Mouse (Mus musculus) ovary, postnatal 10 days (tissue): ENCODE measurements around the gene Poln.

Experiments used
- DNase-seq: peaks from one replicate; pipeline ENCODE4 v3.0.0; 2022; ENCODE audit warnings: low spot score

Poln gene

DNA sequence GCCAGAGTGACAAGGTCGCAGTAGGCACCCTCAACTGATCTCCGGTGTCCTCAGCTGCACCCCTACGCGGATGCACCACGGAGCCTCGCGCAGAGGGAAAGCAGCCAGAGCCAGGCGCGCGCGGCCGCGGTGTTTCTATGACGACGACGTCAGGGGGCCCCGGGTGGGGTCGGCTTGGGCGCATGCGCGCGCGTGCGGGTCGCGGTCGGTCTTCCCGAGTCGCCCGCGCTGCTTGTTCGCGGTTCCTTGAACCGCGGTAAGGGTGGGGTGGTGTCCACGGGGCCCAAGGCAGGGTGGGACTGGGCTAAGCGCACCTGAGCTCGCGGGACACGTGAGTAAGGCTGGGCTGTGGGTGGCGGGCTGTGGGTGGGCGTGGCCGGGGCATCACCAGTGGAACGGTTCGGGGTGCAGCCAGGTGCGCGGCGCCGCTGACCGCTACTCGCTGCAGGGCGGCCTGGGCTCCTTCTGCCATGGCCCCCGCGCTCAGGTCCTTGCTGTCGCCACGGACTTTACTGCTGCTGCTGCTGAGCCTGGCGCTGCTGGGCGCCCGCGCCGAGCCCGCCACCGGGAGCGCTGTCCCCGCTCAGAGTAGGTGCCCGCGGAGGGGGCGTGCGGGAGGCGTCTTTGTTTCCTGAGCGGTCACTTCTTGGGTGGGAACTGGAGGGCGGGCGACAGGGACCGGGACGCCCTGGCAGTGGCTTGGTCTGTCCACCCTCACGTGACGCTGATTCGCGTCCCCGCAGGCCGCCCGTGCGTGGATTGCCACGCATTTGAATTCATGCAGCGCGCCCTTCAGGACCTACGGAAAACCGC, 185.7 kb downstream of the Poln start, which contains the start of gene Gm1673:
Gene Gm1673 (plus strand): TSS at position 125 of the 813 bp plus-strand sequence.
- peak; percentile 67 for DNase-seq

DNA sequence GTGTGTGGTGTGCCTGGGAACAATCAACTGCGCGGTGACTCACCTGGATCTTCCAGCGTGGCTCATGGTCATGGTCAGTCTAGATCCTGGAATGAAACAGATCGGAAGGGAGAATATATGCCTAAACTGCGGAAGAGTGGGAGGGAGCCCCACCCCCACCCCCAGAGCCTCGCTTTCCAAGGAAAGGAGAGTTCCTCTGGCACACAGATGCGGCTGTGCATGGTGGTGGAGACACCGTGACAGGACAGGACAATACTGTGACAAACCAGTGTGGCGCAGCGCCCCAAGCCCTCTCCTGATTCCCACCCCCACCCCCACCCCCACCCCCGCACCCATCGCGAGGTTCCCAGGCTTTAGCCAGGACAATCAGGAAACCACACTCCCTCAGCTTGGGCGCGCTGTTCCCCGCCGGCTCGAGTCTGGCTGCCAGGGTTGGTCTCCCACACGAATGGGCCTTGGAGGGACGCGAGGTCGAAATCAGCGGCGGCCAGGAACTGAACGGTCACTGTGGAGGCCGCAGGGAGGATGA, 186.5 kb downstream of the Poln start:
- DNase-seq: no peak

DNA sequence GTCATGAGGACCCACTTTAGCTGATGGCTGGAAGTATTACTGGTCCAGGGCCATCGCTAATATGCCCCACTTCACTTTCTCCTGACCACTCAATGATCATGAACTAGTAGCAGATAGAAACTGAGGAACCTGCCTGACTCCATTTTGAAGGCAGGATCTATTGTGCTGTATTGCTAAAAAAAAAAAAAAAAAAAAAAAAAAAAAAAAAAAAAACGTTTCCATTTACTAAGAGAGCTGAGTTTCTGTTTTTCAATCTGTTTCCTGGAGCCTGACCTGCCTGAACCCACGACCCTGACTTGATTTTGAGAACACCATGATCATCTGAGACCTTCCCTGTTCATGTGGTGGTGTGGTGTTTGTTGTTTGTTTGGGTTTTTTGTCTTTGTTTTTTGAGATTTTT, 193.0 kb downstream of the Poln start:
- no peak for DNase-seq

DNA sequence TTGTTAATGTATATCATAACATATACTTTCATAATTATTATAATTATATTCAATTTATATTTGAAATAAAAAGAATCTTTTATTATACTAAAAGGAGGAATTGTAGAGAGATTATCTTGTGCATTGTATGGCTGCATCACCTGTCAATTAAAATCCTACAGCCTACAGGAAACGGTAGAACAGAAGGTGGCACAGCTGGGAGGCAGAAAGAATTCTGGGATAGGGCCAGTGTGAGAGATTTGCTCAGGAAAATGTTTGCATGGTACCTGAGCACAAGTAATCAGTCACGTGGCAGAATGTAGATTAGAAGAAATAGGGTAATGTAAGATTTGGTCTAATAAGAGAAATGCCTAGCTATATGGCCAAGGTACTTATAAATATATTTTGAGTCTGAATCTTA, 194.5 kb downstream of the Poln start:
- no peak for DNase-seq

DNA sequence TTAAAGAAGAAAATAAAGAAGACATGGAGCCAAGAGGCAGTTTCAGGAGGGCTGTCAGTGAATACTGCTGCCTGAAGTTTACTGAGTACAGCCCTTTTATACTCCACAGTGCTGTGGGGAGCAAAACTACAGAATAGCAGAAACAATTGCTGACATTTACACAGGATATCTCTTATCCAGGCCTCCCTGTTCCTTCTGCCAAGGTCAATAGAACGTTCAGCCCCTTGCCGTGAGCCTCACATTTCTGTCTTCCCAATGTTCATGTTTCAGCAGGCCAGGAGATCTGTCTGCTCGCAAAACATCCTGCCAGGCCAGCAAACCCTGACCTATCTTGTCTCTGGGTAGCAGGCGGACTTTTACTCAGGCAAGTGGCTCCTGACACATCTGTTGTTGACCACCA, 209.9 kb downstream of the Poln start:
- DNase-seq: no peak
